Mouse (Mus musculus) ovary, adult 2 months (tissue): Measurements from ENCODE around the gene Rrp9. TPM values are rescaled to one million over a fixed set of nuclear protein-coding genes. Genes with fewer than 3 reads are reported as not detected.

Source experiments
- polyA plus RNA-seq: library from polyadenylated mRNA; depleted of rRNA; stranded (reverse); fragments of >200 nt; gene quantifications from 2 replicates; pipeline ENCODE4 v1.2.3, GENCODE M21; 2012; rRNA removed

The Rrp9 gene
- 53.8 and 62.4 TPM in 2 replicates for polyA plus RNA-seq

GRCm38 (mm10) chr9:106475663-106476001 lies at the start of gene Rrp9:
TSS of gene Rrp9 (plus strand) at chr9:106475963.

GRCm38 (mm10) chr9:106429221-106430014 lies 46.3 kb upstream of the Rrp9 start, which contains the start of gene Rpl29:
TSS of gene Rpl29 (plus strand) at chr9:106429454.

GRCm38 (mm10) chr9:106447348-106447747 lies 28.4 kb upstream of the Rrp9 start, which contains the start of the genes Abhd14b and Abhd14a:
TSS of gene Abhd14b (plus strand) at chr9:106447459.
TSS of gene Abhd14a (minus strand) at chr9:106447678.

GRCm38 (mm10) chr9:106453271-106454070 lies 22.3 kb upstream of the Rrp9 start, which contains the start of gene Pcbp4:
TSS of gene Pcbp4 (plus strand) at chr9:106453291.

GRCm38 (mm10) chr9:106465571-106466200 lies 10.1 kb upstream of the Rrp9 start, which contains the start of gene Gpr62:
TSS of gene Gpr62 (minus strand) at chr9:106465938.

GRCm38 (mm10) chr9:106476924-106477484 lies 1.2 kb downstream of the Rrp9 start, which contains the start of gene Parp3:
TSS of gene Parp3 (minus strand) at chr9:106476949.

GRCm38 (mm10) chr9:106499667-106500066 lies 23.9 kb downstream of the Rrp9 start, which contains the start of gene Iqcf1:
TSS of gene Iqcf1 (plus strand) at chr9:106499967.

GRCm38 (mm10) chr9:106514273-106514672 lies 38.5 kb downstream of the Rrp9 start, which contains the start of gene Iqcf5:
TSS of gene Iqcf5 (plus strand) at chr9:106514573.

Other genes starting within 250 kb of the Rrp9 start
- 302 and 333 TPM in 2 replicates for gene Alas1, start 227.3 kb upstream of the Rrp9 start, polyA plus RNA-seq
- gene Poc1a, start 194.9 kb upstream of the Rrp9 start, polyA plus RNA-seq = 15.8 and 20.8 TPM in 2 replicates
- 97.9 and 108 TPM in 2 replicates for gene Dusp7, start 107.3 kb upstream of the Rrp9 start, polyA plus RNA-seq
- 538 and 675 TPM in 2 replicates for gene Rpl29, start 46.5 kb upstream of the Rrp9 start, polyA plus RNA-seq
- 12.2 and 14.4 TPM in 2 replicates for gene Acy1, start 37.6 kb upstream of the Rrp9 start, polyA plus RNA-seq
- gene Abhd14b, start 28.5 kb upstream of the Rrp9 start, polyA plus RNA-seq = 82.2 and 85.2 TPM in 2 replicates
- gene Abhd14a, start 28.3 kb upstream of the Rrp9 start, polyA plus RNA-seq = 51.4 and 72.2 TPM in 2 replicates
- 111 and 115 TPM in 2 replicates for gene Pcbp4, start 22.7 kb upstream of the Rrp9 start, polyA plus RNA-seq
- gene Gpr62, start 10.0 kb upstream of the Rrp9 start, polyA plus RNA-seq = 0.51 and 1.4 TPM in 2 replicates
- 47.6 and 53.3 TPM in 2 replicates for gene Parp3, start 986 bp downstream of the Rrp9 start, polyA plus RNA-seq
- gene Iqcf1, start 24.0 kb downstream of the Rrp9 start, polyA plus RNA-seq = 0.41 TPM in 1 of 2 replicates, not detected in the other
- gene Iqcf5, start 38.6 kb downstream of the Rrp9 start, polyA plus RNA-seq = not detected in 2 replicates
- gene Iqcf3, start 85.7 kb downstream of the Rrp9 start, polyA plus RNA-seq = not detected in 2 replicates
- not detected in 2 replicates for gene Iqcf4, start 95.0 kb downstream of the Rrp9 start, polyA plus RNA-seq
- not detected in 2 replicates for gene Iqcf6, start 150.6 kb downstream of the Rrp9 start, polyA plus RNA-seq
- gene Grm2, start 180.1 kb downstream of the Rrp9 start, polyA plus RNA-seq = 6.0 and 10.2 TPM in 2 replicates
- 138 and 143 TPM in 2 replicates for gene Tex264, start 210.0 kb downstream of the Rrp9 start, polyA plus RNA-seq